Mouse (Mus musculus): ENCODE measurements around the gene Txnrd1.
A peak's percentile ranks its signal among the peaks of the same experiment; 100 is the strongest.

Txnrd1 gene

DNA sequence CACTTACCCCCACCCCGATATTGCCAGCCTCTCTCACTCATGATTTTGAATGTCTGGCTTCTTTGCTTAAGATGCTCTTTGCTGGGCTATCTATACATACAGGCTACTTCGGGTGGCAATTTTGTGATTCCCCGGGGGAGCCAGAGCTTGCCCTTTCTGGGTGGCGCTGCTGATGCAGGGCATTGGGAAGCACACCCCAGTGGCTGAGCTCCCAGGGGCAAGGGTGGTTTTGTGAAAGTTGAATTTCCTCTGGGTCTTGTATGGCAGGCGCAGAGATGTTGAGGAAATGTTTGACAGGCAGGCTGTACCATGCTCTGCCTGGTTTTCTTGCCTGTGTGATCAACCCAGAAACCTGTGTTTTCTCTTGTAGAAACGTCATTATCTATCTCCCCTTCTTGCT lies 15.1 kb upstream of the Txnrd1 start:
- DNase-seq, result no peak

DNA sequence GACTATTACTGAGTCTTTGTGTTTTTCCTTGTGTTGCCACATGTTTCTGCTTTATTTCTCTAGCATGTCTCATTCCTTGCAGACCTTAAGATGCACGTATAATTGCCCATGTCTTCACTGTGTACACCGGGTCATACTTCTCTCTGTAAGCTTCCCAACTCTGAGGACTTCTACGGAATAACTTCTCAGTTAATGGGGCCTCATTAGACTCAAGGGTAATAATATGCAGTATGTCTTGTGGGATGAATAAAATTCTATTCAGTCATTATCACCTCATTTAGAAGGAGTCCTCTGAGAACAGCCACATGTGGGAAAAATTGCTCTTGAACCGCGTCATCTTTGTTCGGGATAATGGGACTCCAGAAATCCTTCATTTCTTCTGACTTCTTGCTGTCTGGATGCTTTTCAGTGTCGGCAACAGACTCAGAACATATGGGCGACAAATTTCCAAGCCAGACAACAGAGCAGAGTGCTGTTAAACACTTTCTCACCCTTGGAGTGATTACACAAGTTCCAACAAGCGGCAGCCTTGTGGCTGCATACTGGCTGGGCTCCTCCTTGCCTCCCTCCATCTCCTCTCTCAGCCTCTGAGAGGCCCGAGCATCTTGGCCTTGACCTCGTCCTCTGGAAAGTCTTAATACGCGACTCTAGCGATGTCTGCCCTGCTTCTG lies 10.5 kb upstream of the Txnrd1 start:
- DNase-seq, result no peak

DNA sequence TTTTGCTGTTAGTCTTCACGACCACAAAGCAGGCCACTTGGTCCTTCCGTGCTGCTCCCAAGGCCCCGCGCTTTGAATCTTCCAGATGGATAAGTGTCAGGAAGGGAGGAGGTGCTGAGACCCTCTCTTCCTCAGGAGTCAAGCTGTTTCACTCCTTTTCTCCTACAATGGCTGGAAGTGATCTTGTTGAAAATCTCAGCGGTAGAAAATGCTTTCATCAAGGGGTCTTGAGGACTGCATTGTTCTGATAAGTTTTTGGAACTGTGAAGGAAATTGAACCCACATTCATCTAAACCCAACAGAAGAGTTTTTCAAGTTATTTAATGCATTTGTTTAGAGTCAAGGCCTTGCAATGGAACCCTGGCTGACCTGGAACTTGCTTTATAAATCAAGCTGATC lies 10.0 kb upstream of the Txnrd1 start:
- DNase-seq, result no peak

DNA sequence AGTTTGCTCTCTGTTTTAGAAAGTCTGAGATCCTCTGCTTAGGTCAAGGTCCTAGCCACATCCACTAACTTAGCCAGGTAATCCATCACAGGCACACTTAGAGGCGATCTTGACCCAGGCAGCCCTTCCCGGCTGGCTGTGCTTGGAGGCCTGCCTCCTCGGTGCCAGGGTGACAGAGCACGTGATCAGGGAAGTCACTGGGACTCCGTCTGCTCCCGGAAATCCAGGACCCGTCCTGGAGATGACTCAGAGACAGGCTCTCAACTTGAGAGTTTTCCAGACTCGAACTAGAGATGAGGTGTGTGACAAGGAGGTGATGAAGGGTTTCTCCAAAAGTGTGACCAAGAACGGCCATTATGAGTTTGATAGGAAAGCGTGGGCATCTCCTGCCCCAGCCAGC lies 9.2 kb upstream of the Txnrd1 start:
- no peak for DNase-seq

DNA sequence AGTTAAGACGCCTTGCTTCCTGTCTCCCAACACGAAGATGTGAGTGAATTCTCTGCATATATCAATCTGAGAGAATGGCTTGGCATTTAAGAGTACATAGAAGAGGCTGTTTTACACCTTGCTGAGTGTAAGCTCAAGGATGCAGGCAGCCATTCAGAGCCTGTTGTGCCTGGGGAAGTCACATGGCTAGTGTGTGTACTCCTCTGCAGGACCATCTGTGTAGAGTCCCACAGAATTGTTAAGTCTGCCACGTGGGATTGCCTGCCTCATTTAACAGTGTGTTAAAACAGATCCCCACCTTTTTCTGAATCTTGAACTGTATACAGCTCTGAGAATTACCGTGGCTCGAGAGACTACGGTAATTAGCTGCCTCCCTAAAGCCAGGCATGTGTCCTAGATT lies 7.2 kb upstream of the Txnrd1 start:
- peak; percentile 23 for DNase-seq

- no peak for DNase-seq
Measured at GRCm38 (mm10) chr10:82835898-82836297, 2.1 kb downstream of the Txnrd1 start.

- DNase-seq, result no peak
Measured at GRCm38 (mm10) chr10:82838390-82838789, 4.6 kb downstream of the Txnrd1 start.

DNA sequence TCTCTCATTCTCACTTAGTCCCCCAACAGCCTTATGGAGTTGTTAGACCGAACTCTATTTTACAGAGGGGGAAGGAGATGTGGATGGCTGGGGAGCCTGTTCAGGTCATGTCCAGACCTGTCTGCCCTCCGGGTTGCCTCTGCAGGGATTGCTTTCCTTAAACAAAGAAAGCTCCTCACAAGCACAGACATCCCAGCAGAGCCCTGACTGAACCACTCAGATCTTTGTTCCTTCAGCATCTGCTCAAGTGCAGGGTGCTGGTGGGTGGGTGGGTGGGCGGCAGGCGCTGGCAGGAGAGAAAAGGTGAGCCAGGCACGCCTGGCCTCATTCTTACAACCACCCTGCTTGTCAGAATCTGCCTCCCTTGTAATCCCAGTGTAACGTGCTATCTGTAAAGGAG lies 10.3 kb downstream of the Txnrd1 start:
- DNase-seq, result no peak

DNA sequence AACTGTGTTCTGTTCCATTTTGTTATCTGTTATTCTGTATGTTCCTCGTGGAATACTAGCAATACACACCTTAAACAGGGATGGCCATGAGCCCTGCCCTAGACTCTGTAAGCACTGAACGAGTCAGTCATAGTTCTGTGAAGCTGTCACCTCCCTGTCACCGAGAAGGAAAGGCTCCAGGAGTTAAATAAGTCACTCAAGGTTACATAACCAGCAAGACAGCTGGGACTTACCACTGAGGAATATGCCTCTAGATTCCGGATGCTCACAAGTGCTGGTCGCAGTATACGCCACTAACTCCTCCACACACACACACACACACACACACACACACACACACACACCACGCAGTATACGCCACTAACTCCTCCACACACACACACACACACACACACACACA lies 11.0 kb downstream of the Txnrd1 start:
- DNase-seq, result no peak

DNA sequence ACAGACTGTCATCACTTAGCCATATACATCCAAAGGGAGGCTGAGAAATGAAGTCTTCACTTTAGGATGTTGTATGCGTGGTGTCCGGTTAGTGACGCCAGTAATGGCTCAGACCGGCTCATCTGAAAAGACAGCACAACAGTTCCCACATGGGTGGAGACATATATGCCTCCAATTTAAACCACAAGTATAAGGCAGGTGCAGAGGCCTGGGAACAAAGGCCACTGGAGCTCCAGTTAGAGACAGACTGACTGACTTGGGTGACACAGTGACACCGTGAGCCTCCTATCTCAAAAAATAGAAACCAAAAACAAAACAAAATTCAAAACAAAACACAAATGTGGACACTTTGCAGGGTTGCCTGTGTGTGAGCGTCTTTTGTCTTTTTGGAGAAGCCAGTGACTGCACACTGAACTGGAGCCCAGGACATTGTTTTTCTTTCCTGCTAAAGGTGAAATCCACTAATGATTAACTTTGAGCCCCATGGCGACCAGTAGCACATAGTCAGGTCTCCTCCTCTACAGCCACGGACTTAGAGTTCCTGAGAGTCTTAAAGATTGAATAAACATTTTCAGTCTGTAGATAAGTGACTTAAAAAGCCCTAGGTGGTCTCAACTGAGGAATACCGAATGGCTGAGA lies 14.2 kb downstream of the Txnrd1 start:
- DNase-seq, result no peak

- DNase-seq, result no peak
Measured at GRCm38 (mm10) chr10:82849686-82850353, 16.1 kb downstream of the Txnrd1 start.

DNA sequence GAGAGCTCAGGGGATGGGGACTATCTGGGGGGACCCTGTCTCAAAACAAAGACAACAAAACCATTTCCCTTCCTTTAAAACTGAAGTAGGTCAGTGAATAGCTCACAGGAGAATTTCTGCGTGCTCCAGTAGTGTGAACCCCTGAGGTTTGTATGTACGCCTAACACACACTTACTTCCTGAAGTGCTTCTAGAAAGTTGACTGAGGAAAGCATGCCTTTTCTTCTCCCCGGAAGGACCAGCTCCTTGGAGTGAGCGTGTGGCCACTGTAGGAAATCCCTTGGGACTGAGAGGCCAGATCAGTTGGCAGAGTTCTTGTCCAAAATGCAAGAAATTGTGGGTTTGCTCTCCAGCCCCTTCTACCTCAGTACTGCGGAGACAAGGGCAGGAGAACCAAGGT lies 16.6 kb downstream of the Txnrd1 start:
- DNase-seq, result no peak

DNA sequence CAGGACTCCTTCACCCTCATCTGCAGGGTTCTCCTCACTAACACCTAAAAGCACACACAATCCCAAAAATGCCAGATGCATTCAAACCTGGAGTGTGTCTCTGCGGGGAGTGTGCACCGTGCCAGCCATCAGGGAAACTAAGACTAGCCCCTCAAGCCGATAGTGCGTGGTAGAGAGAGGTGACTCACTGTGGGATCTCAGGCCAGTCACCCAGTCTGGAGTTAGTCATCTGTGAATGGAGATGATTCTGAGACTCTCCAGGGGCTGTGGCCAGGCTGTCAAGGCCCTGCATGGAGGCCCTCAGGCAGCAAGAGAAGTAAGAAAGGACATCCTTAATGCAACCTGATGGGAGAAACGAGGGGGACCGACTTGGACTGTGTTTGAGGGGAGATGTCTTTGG lies 18.0 kb downstream of the Txnrd1 start:
- DNase-seq, result no peak

DNA sequence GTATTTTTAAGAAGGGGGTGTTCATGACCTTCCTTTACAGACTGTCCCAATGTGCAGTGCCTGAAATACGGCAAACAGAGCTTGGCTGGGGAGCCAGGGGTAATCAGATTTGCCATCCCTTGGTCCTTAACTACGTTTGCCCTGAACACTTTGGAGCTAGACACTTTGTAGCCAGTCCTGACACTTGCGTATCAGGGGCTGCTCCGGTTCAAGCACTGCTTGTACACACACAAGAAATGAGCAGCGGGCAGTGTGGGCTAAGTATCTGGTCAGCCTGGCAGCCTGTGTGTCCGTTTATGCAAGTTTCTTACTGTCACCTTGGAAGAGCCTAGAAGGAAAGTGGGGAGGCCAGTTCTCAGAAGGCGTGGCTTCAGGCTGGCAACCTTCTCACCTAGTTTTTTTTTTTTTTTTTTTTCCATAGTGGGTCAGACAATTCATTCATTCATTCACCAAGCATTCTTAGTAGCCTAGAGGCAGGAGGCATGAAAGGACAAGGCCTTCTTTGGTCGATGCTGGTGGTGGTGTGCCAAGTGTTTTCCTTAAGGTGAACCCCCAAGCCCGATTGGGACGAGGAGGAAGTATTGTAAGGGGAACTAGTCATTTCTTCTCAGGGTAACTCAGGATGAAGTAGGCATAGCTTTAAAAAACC lies 24.4 kb downstream of the Txnrd1 start:
- DNase-seq, result no peak

GRCm38 (mm10) chr10:82858691-82859532 lies 25.2 kb downstream of the Txnrd1 start:
- peak; percentile 95 for DNase-seq

DNA sequence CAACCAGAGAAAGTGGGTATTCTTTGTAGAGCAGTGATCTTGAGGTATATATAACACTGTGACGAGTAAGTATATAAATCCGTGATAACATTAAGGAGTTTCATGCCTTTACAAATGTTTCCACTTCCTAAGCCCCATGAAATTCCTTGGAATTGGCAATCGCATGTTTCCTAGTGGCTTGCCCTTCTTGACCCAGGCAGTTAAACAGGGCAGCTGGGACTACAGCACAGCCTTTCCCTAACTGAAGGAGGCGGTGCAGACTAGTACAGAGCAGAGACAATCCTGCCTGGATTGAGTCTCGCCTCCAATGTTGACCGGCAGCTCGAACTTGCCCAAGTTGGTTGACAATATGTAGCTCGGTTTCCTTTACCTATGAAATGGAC lies 25.8 kb downstream of the Txnrd1 start:
- peak; percentile 24 for DNase-seq

DNA sequence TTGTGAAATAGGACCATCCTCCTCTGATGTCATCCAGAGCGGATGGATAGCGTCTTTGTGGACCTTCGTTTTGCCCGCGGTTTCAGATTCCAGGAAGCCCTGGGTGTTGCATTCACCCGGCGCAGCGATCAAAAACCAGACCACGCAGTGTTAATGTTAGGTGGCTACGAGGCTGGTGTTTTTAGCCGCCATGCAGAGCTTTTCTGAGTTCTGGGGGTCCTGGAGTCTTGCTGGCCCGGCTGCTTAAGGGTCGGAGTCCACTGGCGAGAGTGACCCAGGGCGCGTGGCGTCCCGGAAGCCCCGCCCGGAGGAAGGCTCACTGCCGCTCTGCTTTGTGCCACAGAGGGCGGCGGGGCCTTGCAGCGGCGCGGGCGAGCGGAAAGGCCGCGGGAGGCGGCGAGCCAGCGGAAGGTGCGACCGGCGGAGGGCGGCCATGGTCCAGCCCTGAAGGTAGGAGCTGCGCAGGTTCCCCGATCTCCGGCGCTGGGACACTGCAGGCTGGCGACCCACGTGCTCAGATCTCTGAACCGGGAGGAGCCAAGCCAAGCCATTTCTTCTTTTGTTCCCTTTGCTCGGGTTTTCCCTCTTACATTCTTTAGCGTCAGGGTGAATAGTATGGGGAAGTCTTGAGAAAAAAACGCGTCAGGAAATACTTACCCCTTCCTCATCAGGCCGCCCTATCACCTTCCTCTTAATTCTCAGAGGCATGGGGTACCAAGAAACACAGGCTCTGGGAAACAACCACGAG lies 26.6 kb downstream of the Txnrd1 start:
- DNase-seq, result peak; percentile 62

DNA sequence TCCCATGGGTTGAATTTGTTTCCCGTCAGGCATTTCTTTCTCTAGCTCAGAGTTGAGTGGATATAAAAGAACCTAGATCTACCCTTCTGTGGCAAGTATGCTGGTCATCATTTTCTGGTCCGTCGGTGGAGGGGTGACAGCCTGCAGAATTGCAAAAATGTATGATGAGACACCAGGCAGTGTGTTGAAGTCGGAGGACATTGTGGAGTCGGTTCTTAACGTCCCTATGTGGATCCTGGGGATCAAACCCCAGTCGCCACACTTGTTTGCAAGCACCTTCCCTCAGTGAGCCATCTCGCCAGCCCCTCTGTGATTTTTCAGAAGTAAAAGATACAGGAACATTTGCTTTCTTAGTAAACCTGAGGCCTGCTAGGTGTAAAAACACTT lies 27.2 kb downstream of the Txnrd1 start:
- DNase-seq, result no peak

GRCm38 (mm10) chr10:82863106-82863680 lies 29.4 kb downstream of the Txnrd1 start:
- no peak for DNase-seq

GRCm38 (mm10) chr10:82863827-82864226 lies 30.1 kb downstream of the Txnrd1 start:
- DNase-seq, result no peak

- no peak for DNase-seq
Measured at GRCm38 (mm10) chr10:82866356-82866755, 32.6 kb downstream of the Txnrd1 start, which contains the start of gene Eid3. TSS of gene Eid3 (plus strand) at chr10:82866626.

GRCm38 (mm10) chr10:82866832-82867231 lies 33.1 kb downstream of the Txnrd1 start:
- DNase-seq, result no peak

Measured in right cerebral cortex, adult 18-20 months (tissue).